Mouse (Mus musculus): ENCODE data around the gene Hoxa3. TPM values are rescaled to one million over a fixed set of nuclear protein-coding genes. Genes with fewer than 3 reads are reported as not detected.
A peak's percentile ranks its signal among the peaks of the same experiment; 100 is the strongest.

Hoxa3 gene
- polyA plus RNA-seq, 1 experiment = not detected

- no peak overlapping the region for H3K27ac ChIP-seq (ENCODE audit: insufficient read depth, low read depth, low read length)
- no peak for TF ChIP-seq CTCF (IDR thresholded peaks at IDR 0.05; ENCODE audit: low read depth, low read length)
- no peak for TF ChIP-seq POLR2A (IDR thresholded peaks at IDR 0.05; ENCODE audit: borderline replicate concordance, low read depth, low read length)
- no peaks in the 10 kb centered on the region for H3K4me1 ChIP-seq (ENCODE audit: control insufficient read depth, insufficient read depth, low read length)
- no peak overlapping the region for H3K4me3 ChIP-seq (ENCODE audit: insufficient read depth, low read length)
Measured at GRCm38 (mm10) chr6:52232984-52233545, 19.9 kb upstream of the Hoxa3 start.

- no peaks in the 10 kb centered on the region for H3K4me1 ChIP-seq (ENCODE audit: control insufficient read depth, insufficient read depth, low read length)
- TF ChIP-seq CTCF (IDR thresholded peaks at IDR 0.05; ENCODE audit: low read depth, low read length) = no peak
- no peak for TF ChIP-seq POLR2A (IDR thresholded peaks at IDR 0.05; ENCODE audit: borderline replicate concordance, low read depth, low read length)
- H3K27ac ChIP-seq (ENCODE audit: insufficient read depth, low read depth, low read length) = no peak overlapping the region
- H3K4me3 ChIP-seq (ENCODE audit: insufficient read depth, low read length) = no peak overlapping the region
Measured at GRCm38 (mm10) chr6:52232568-52232965, 19.4 kb upstream of the Hoxa3 start.

GRCm38 (mm10) chr6:52231885-52232567 is 18.9 kb upstream of the Hoxa3 start:
- H3K27ac ChIP-seq (ENCODE audit: insufficient read depth, low read depth, low read length) = no peak overlapping the region
- no peaks in the 10 kb centered on the region for H3K4me1 ChIP-seq (ENCODE audit: control insufficient read depth, insufficient read depth, low read length)
- no peak for TF ChIP-seq CTCF (IDR thresholded peaks at IDR 0.05; ENCODE audit: low read depth, low read length)
- no peak for TF ChIP-seq POLR2A (IDR thresholded peaks at IDR 0.05; ENCODE audit: borderline replicate concordance, low read depth, low read length)
- H3K4me3 ChIP-seq (ENCODE audit: insufficient read depth, low read length) = no peak overlapping the region

- no peak within 1 kb of the TSS for H3K27ac ChIP-seq (ENCODE audit: insufficient read depth, low read depth, low read length)
- no peak within 1 kb of the TSS for H3K4me3 ChIP-seq (ENCODE audit: insufficient read depth, low read length)
- H3K4me1 ChIP-seq (ENCODE audit: control insufficient read depth, insufficient read depth, low read length) = no peaks in the 10 kb centered on the region
- TF ChIP-seq POLR2A (IDR thresholded peaks at IDR 0.05; ENCODE audit: borderline replicate concordance, low read depth, low read length) (no peak), CTCF (IDR thresholded peaks at IDR 0.05; ENCODE audit: low read depth, low read length) (no peak)
Measured at GRCm38 (mm10) chr6:52230516-52231165, 17.5 kb upstream of the Hoxa3 start, which contains the start of gene Hoxa9. Gene Hoxa9 (minus strand): TSS chr6:52231089.

- H3K4me3 ChIP-seq (ENCODE audit: insufficient read depth, low read length) = no peak overlapping the region
- H3K27ac ChIP-seq (ENCODE audit: insufficient read depth, low read depth, low read length) = no peak overlapping the region
- H3K4me1 ChIP-seq (ENCODE audit: control insufficient read depth, insufficient read depth, low read length) = no peaks in the 10 kb centered on the region
- TF ChIP-seq POLR2A (IDR thresholded peaks at IDR 0.05; ENCODE audit: borderline replicate concordance, low read depth, low read length) = no peak
- TF ChIP-seq CTCF (IDR thresholded peaks at IDR 0.05; ENCODE audit: low read depth, low read length) = peak; percentile 9; the same call in 1 of the 2 replicates
Measured at GRCm38 (mm10) chr6:52229558-52230416, 16.7 kb upstream of the Hoxa3 start.

GRCm38 (mm10) chr6:52228475-52229465 is 15.6 kb upstream of the Hoxa3 start:
- no peak for TF ChIP-seq POLR2A (IDR thresholded peaks at IDR 0.05; ENCODE audit: borderline replicate concordance, low read depth, low read length)
- no peak for TF ChIP-seq CTCF (IDR thresholded peaks at IDR 0.05; ENCODE audit: low read depth, low read length)
- Histone ChIP-seq H3K4me1 (ENCODE audit: control insufficient read depth, insufficient read depth, low read length) (no peaks in the 10 kb centered on the region), H3K27ac (ENCODE audit: insufficient read depth, low read depth, low read length) (no peak overlapping the region), H3K4me3 (ENCODE audit: insufficient read depth, low read length) (no peak overlapping the region)

- Histone ChIP-seq H3K4me1 (ENCODE audit: control insufficient read depth, insufficient read depth, low read length) (no peaks in the 10 kb centered on the region), H3K27ac (ENCODE audit: insufficient read depth, low read depth, low read length) (no peak overlapping the region)
- TF ChIP-seq CTCF (IDR thresholded peaks at IDR 0.05; ENCODE audit: low read depth, low read length) (no peak), POLR2A (IDR thresholded peaks at IDR 0.05; ENCODE audit: borderline replicate concordance, low read depth, low read length) (no peak)
Measured at GRCm38 (mm10) chr6:52227470-52228222, 14.5 kb upstream of the Hoxa3 start.

GRCm38 (mm10) chr6:52226569-52227257 is 13.6 kb upstream of the Hoxa3 start:
- H3K27ac ChIP-seq (ENCODE audit: insufficient read depth, low read depth, low read length) = no peak overlapping the region

More at GRCm38 (mm10) chr6:52227470-52228222, 14.5 kb upstream of the Hoxa3 start:
- no peak overlapping the region for H3K4me3 ChIP-seq (ENCODE audit: insufficient read depth, low read length)

More at GRCm38 (mm10) chr6:52226569-52227257, 13.6 kb upstream of the Hoxa3 start:
- no peak overlapping the region for H3K4me3 ChIP-seq (ENCODE audit: insufficient read depth, low read length)
- TF ChIP-seq CTCF (IDR thresholded peaks at IDR 0.05; ENCODE audit: low read depth, low read length) (no peak), POLR2A (IDR thresholded peaks at IDR 0.05; ENCODE audit: borderline replicate concordance, low read depth, low read length) (no peak)
- no peaks in the 10 kb centered on the region for H3K4me1 ChIP-seq (ENCODE audit: control insufficient read depth, insufficient read depth, low read length)
